Mouse (Mus musculus) gastrocnemius, postnatal 36 days (tissue): ENCODE data around the gene Tmem11. TPM values are rescaled to one million over a fixed set of nuclear protein-coding genes. Genes with fewer than 3 reads are reported as not detected.
A peak's percentile ranks its signal among the peaks of the same experiment; 100 is the strongest.

Experiments used
- DNase-seq, 2 experiments: peaks; one replicate each; pipeline ENCODE4 v3.0.0; 2022
- intact Hi-C: fragments of 180-260 bp; cut with DNase I; formaldehyde crosslinking; loops from one replicate; pipeline ENCODE4 v1.15.1; 2025
- long read RNA-seq, 2 experiments: library from polyadenylated mRNA; stranded (forward); transcript quantifications; one replicate each; pipeline ENCODE4 v2.0.0; 2021
- total RNA-seq, 2 experiments: library from RNA; stranded (reverse); gene quantifications; 2 replicates each; pipeline ENCODE4 v1.2.3; 2021

The Tmem11 gene
- 10 to 100 TPM; 37.7 to 41.3 TPM for total RNA-seq
- long read RNA-seq, experiment 1, transcript Tmem11-201 (2 exons, 1,457 nt) = major isoform, 37 of 41 reads
- long read RNA-seq, experiment 1, partial matches to known transcripts = 0 of 41 reads
- long read RNA-seq, experiment 1, other reads (novel, unspliced or antisense) = 4 of 41 reads
- long read RNA-seq, experiment 2, transcript Tmem11-201 (2 exons, 1,457 nt) = major isoform, 58 of 77 reads
- long read RNA-seq, experiment 2, partial matches to known transcripts = 0 of 77 reads
- long read RNA-seq, experiment 2, other reads (novel, unspliced or antisense) = 17 of 77 reads

DNA sequence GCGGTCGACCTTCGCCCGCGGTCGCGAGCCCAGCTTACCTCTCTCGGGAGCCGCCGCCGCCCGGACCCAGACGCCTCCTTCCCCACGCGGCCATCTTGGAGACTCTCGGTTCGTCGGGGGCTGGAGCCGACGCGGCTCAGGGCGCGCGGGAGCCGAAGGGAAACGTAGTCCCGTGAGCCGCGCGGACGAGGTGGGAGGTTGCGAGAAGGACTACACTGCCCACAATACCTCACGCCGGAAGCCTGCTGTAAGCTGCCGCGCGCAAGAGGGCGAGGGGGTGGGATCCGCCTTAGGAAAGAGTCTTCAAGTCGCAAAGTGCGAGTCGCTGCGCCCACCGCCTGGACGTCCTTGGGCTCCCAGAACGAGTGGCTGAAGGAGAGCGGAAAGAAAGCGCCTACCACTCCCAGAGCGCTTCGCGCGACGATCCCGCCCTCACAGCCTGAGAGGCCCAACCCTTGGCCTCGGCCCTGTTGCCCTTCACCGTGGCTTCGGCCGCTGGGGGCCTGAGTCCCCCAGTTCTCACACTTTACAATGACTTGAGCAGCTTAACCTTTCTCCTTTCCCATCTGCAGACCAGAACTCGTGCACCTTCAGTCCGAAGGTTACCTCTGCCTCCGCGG lies at the start of gene Tmem11:
Gene Tmem11, minus strand, starts transcription at position 598 of the 620 bp plus-strand sequence.
- DNase-seq = peak; percentile 87 to 90
- intact Hi-C loops = loop anchor here (2.0 to 5.0 kb wide), 2 partner anchors 48 to 176 kb away; partner anchors contain the start of gene Dhrs7b

DNA sequence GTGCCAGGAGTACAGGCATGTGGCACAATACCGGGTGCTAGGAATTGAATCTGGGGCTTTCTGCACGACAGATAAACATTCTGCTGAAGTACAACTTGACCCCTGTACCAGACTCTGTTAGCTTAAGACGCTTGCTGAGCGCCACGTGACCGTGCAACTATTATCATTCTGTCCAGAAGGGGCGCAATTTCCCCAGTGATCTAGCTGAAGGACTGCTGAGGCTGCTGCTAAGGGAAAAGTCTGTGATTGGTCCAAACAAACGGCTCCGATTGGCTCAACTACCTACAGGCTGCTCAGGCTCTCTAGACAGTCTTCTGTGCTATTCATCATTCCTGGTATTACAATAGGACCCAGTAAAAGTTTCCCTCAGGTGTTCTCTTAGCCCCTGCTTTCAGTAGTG lies 48.2 kb upstream of the Tmem11 start:
- DNase-seq = peak; percentile 76 to 84
- intact Hi-C loops = no loop called here

DNA sequence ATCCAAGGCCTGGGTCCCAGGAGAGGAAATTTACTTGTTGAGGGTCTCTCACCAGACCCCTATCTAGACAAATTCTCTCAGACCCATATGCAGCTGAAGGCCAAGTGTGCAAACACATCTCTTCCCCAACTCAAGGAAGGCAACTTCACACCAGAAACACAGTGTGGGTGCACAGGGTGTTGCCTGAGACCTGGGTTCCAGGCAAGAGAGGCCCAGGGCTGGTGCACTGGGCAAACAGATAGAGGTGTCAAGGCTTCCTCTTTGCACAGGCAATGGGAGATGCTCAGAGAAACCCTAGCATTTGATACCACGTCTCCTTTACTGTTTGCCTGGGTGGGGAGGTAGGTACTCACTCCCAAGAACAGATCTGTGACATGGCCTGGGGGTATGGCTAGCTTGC lies 45.9 kb upstream of the Tmem11 start:
- intact Hi-C loops = no loop called here

DNA sequence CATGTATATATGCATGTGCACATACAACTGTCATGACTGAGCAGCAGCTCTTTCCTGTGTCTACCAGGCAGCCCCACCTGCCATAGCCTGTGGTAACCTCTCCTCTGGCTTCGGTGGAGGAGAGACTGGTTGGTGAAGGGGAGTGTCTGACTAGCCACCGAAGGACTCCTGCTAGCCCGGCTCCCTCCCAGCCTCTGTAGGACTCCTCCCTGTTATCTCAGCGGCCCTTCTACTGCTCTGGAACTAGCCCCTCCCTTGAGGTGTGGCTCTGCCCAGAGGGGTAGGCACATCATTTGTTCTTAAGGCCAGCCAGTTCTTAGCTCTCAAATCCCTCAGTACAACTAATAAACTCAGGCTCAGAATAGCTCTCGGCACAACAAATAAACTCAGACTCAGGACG lies 45.4 kb upstream of the Tmem11 start:
- no peak for DNase-seq

More for the DNA sequence above, 45.9 kb upstream of the Tmem11 start:
- no peak for DNase-seq

DNA sequence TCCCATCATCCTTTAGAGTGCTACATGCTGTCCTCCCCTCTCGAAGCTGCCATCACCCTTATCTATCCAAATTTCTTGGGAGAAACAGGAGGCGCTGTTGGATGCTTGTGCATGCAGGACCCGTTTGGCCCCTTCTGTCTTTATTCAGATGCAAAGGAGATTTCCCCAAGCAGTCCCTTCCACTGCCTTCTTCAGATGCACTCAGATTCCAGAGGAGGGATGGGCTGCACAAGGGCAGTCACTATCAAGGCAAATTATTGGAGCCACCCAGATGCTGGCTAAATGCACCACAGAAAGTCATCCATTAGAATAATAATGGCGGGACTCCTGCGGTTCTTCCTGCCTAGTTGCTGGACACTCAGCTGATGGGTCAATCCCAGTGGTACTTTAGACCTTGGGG lies 43.9 kb upstream of the Tmem11 start:
- intact Hi-C loops = no loop called here

More for the DNA sequence above, 45.4 kb upstream of the Tmem11 start:
- intact Hi-C loops = no loop called here

DNA sequence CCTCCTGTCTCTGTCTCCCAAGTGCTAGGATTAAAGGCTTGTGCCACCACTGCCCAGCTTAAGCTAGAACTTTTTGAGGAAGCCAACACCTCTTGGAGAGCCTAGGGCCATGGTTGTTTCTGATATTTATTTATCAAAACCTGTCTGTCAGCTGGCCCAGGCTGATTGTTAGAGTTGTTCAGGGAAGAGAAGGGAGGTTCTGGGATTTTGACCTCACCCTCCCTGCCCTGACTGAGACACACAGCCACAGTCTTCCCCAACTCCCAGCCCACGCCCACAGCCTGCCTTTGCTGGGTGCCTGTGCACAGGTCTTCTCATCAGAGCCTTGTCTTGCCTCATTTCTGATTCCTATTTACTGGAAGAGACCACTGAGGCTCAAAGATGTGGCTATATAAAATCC lies 43.1 kb upstream of the Tmem11 start:
- intact Hi-C loops = no loop called here
- no peak for DNase-seq

More for the DNA sequence above, 43.9 kb upstream of the Tmem11 start:
- DNase-seq = no peak

DNA sequence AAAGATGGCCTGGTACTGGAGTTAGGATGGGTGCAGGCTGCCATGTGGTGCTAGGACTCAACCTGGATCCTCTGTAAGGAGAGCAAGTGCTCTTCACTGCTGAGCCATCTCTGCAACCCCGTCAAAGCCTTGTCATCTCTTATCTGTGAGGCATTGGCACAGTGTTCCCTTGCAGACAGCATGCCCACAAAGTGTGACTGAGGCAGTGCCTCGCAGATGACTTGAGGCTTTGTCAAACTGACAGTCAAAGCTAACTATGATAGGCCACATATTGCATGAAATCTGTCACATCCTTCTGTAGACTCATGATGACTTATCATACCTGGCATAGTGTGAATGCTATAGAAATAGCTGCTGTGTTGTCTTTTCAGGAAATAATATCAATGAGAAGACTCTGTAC lies 40.9 kb upstream of the Tmem11 start:
- intact Hi-C loops = no loop called here

DNA sequence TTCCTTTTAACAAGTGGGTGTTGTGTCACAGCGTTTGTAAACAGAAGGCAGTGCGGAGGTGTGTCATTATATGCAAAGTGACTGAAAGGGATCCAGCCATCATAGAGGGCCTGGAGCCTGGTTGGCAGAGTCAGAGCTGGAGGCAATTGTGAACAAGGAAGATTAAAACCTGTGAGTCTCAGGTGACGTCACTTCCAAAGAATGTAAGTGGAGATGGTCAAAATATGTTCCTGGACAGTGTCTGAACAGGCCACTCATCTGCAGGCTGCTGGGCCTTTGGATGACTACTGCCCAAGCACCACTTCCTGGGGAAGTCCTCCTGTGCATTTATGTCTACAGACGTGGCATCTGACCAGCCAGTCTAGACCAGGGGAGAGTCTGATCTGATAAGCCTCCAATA lies 36.1 kb upstream of the Tmem11 start:
- intact Hi-C loops = no loop called here
- DNase-seq = no peak

More for the DNA sequence above, 40.9 kb upstream of the Tmem11 start:
- DNase-seq = no peak

DNA sequence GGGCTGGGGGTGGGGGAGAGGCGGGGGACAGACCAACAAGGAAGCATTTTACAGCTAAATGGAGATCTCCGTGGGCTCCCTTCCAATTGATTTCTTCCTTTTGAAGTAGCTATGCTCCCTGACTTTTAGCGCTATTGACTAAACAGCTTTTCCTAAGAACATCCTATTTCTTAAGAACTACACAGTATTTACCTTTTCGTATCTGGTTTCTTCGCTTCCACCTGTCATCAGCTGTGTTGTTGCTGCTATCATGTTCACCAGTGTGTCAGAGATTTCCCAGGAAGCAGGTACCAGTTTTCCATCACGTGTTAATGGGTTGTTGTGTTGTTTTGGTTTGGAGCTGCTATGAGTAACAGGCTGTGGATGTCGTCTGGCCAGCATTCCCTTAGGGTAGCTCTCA lies 35.4 kb upstream of the Tmem11 start, which contains the start of gene Natd1:
Gene Natd1, minus strand, starts transcription at position 260 of the 400 bp plus-strand sequence.
- intact Hi-C loops = no loop called here
- no peak for DNase-seq

DNA sequence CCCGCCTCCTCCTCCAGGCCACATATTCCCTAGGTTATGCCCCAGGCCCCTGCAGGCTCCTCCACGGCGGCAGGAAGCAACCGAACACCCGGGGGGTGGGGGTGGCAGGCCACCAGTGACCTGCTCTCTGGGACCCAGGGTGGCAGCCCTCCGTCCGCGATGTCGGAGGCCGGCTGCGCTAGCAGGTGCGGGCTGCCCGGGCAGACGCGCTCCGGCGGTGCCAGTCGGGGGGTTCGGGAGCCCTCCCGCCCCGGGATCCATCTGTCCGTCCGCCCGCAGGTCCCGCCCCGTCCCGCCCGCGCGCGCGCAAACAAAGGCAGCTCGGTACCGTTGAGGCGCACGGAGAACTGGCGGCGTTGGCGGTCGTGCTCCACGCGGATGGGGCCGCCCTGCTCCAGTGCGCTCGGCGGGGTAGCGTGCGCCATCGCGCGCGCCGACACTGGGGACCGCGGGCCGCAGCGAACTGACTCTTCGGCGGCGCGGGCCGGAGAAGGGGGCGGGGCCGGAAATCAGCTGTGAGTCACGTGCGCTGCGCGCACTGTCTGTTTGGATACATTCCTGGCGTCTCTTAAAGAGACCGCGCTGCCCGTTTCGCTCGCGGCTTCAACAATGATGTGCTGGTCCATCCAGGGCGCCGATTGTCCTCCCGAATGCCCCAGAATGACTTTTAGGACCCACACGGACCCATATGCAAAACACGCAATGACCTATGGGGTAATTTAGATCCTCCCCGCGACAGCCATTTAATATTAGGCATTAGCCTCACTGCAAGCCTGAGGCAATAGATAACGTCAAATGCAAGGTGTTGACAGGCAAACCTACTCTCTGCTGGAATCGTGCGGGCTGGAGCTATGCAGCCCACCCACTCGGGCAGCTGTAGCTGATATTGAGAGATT lies 34.5 kb upstream of the Tmem11 start:
- peak; percentile 84 to 88 for DNase-seq
- intact Hi-C loops = no loop called here

DNA sequence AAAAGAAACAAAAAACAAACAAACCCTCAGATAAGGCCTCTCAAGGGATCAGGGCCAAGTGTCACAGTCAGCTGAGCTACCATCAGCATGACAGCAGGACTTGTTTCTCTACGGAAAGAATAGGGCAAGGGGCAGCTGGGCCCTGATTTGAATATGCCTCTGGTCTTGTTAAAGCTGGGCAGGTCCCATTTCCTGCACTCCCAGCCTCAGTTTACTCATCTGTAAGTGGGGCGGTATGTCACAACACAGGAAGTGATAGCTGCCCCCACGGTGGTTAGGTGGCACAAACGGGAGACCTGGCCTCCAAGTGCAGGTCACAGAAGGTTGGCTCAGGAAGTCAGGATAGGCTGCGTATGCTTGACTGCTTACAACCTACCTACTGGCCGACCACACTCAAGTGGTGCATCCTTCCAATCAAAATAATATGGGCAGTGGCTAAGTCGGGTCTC lies 33.5 kb upstream of the Tmem11 start:
- no peak for DNase-seq
- intact Hi-C loops = no loop called here

DNA sequence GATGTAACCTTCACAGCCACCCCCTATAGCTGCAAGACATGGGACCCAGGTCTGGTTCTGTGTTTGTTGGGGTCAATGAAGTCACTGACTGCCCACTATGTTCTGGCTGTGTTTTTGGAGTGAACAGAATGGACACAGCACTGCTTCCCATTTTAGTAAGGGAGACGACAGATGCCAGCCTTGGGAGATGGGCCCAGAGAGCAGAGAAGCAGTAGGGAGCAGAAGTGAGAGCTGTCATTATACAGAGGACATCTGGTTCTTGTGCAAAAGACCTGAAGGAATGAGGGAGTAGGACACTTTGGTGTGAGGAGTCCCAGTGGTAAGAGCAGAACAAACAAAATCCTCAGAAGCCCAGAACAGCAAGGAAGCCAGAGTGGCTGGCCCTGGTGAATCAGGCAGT lies 30.6 kb upstream of the Tmem11 start:
- intact Hi-C loops = no loop called here
- DNase-seq = no peak

DNA sequence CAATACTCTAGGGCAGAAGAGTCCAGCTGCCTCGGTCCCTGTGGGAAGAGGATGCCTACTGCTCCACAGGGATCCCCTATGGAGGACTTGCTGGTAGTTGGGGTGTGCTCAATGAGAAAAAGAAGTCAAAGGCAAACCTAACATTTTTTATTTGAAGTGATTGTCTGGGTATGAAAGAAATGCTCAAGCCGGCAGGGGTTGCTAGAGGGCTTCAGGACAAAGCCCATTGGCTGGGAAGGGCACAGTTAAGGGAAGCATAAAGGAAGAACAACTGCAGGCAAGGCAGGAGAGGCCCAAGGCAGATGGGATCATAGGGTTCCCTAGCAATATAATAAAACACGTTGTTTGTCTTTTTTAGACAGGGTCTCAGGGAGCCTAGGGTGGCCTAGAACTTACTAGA lies 29.0 kb upstream of the Tmem11 start:
- no peak for DNase-seq
- intact Hi-C loops = no loop called here

DNA sequence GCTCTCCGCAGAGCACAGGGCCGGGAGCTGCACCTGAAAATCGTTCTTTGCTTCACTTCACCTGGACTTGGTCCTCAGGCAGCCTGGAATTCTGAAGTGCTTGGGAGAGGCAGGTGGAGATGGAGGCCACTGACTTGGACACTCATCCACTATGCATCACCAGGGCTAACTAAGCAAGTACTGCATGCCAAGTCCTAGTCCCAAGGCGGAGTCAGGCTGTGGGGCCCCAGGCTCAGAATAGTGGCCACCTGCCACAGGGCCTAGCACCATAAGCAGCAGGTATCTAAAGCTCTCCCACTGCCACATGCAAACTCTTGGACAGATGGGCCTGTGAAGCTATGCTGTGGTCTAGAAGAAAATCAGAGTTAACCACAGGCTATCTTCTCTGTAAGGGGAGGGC lies 27.4 kb upstream of the Tmem11 start:
- no peak for DNase-seq
- intact Hi-C loops = no loop called here

DNA sequence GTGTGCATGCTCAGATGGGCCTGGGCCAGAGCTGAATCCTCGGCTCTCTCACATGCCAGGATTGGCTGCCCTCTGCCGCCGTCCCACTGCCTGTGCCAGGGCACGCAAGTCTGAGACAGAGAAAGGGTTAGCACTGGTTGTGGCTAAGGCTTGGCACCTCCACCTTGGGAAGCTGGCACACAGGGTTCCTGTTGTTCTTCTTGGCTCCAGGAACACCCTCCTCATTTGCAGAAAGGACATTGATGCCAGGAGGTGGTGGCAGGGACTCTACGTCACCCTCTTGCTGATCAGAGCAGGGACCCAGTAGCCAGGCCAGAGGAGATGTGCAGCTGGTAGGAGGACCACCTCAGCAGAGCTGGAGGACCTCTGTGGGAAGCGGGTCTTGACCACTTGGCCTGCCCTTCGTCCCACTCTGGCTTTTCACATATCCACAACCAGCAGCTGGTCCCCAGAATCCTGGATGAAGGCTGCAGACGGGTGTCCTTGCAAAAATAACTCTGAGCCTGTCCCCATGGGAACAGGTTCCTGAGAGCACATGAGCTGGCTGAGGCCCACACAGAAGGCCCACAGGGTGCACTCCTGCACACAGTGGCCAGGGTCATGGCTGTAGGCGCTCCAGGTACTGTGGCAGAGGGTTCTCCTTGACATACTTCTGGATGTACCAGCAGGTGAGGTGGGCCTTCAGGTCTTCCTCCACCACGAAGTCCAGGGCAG lies 26.5 kb upstream of the Tmem11 start:
- intact Hi-C loops = no loop called here
- DNase-seq = no peak

DNA sequence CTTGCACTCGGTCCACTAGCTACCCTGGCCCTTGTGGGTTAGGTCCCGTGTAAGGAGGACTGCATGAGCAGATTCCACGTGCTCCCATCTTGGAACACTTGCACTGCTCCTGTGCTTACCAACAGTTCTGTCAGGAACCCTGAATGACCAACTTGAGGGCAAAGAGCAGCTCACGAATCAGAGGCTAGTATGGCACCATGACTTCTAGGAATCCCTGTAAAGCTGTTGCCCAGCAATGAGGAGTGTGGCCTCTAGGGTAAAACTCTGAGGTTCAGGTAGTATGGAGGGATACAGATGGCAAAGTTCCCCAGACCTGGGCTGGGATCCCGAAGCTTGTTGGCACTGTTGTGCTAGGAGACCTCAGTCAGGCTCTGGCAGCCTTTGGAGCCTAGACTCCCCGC lies 24.6 kb upstream of the Tmem11 start:
- DNase-seq = no peak
- intact Hi-C loops = no loop called here

DNA sequence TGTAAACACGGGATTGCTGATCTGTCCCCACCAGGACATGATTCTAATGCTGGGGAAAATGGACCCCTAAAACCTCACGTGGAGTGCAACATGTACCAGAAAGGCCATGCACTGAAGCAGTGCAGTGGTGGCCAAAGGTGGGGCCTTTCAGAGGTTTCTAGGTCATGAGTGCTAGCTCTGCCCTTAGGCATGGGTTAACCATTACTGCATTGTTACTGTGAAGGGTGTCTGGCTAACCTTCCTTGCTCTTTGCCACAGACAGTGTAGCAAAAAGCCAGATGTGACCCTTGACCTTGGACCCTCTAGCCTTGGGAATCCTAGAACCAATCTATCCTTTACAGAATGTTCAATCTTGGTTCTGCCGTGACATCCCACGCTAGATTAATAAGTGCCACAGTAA lies 23.4 kb upstream of the Tmem11 start:
- intact Hi-C loops = no loop called here
- no peak for DNase-seq

DNA sequence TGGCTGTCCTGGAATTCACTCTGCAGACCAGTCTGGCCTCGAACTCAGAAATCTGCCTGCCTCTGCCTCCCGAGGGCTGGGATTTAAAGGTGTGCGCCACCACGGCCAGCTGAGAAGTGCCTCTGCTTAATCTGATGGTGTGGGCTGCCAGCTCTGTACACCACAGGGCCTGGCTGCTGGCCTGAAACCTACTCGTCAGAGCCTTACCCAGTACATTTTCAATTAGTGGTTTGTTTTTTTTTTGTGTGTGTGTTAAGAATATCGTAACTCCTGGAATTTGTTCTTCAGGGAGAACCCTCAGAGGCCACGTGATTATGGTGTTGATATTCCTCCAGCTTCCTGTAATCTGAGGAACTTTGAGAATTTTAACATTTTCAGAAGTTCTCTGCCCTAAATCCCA lies 22.9 kb upstream of the Tmem11 start:
- intact Hi-C loops = no loop called here
- DNase-seq = no peak

DNA sequence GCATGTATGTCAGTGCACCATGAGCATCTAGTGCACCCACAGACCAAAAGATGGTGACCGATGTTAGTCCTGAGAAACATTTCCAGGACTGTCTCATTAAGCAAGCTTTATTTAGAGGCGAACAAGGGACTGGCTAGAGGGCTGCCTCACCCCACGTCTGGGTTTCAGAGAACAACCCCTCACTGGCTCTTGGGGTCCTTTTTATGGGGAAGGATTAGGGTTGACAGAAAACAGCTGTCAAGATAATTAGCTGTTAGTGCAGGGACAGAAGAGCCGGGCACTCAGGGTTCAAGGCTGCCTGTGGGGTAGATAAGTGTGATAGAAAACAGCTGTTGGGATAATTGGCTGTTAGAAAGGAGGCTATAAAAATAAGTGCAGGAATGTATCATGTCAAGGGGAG lies 16.8 kb upstream of the Tmem11 start:
- intact Hi-C loops = no loop called here
- no peak for DNase-seq

DNA sequence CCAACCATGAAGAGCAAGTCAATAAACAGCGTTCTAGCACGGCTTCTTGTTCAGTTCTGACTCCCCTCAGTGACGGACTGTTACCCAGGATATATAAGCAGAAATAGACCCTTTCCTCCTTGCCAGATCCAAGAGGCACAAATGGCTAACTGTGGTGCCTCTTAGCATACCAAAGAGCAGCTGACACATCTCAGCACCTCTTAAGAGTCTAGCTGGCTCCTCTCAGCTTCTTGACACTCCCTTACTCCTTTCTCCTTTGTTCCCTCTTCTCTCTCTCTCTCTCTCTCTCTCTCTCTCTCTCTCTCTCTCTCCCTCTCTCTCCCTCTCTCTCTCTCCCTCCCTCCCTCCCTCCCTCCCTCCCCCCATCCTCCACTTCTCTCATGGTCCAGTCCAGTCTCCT lies 11.7 kb upstream of the Tmem11 start:
- no peak for DNase-seq

DNA sequence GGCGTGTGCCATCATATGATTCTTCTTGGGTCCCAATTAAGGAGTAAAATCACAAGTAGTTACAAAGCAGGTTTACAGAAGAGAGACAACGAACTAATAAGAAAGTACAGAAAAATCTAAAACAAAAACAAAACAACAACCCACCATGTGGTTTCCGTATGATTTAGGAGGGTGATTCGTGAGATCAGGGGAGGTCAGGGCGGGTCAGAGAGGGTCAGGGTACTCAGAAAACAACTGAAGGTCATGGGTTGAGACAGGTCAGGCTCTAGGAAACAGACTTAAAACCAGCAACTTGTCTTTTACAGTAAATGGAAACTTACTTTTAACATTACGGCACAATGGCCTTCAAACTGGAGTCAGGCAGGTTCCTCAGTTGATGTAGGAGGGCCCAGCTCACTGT lies 11.2 kb upstream of the Tmem11 start:
- intact Hi-C loops = no loop called here
- no peak for DNase-seq

More for the DNA sequence above, 11.7 kb upstream of the Tmem11 start:
- intact Hi-C loops = no loop called here
